Mouse (Mus musculus) neural tube, embryonic 11.5 days (tissue): ENCODE data around the gene 4931406P16Rik. TPM values are rescaled to one million over a fixed set of nuclear protein-coding genes. Genes with fewer than 3 reads are reported as not detected.

ENCODE experiments used
- ATAC-seq: fragments of 200-750 bp; cut with Nextera tagmentation; 2 replicates; pipeline ENCODE4 v1.8.0; 2017; ENCODE audit warnings: moderate number of reproducible peaks, mild to moderate bottlenecking, moderate TSS enrichment, moderate library complexity; ENCODE audit not compliant: insufficient read depth, low FRiP score, low TSS enrichment
- DNase-seq: peaks from one replicate; pipeline ENCODE4 v3.0.0-alpha.2; 2015; ENCODE audit warnings: low spot score
- H3K27ac ChIP-seq: fragments of 300-500 bp; sonication (generic); 2 replicates; pipeline ENCODE4 v1.5.1; 2014; ENCODE audit warnings: low read depth, mild to moderate bottlenecking, low read length
- H3K27me3 ChIP-seq: fragments of 300-500 bp; sonication (generic); 2 replicates; pipeline ENCODE4 v1.6.1; 2014; ENCODE audit warnings: mild to moderate bottlenecking, low read length, mixed read lengths; ENCODE audit not compliant: control insufficient read depth, insufficient read depth
- H3K36me3 ChIP-seq: fragments of 300-500 bp; sonication (generic); 2 replicates; pipeline ENCODE4 v1.6.1; 2014; ENCODE audit warnings: mild to moderate bottlenecking, low read length, moderate library complexity, mixed read lengths; ENCODE audit not compliant: control insufficient read depth, insufficient read depth
- H3K4me1 ChIP-seq: fragments of 300-500 bp; sonication (generic); 2 replicates; pipeline ENCODE4 v1.6.1; 2014; ENCODE audit warnings: low read length, mixed read lengths; ENCODE audit not compliant: control insufficient read depth, insufficient read depth
- H3K4me2 ChIP-seq: fragments of 300-500 bp; sonication (generic); 2 replicates; pipeline ENCODE4 v1.6.1; 2014; ENCODE audit warnings: low read depth, mild to moderate bottlenecking, moderate library complexity
- H3K4me3 ChIP-seq: fragments of 300-500 bp; sonication (generic); 2 replicates; pipeline ENCODE4 v1.5.1; 2014; ENCODE audit warnings: low read depth, low read length
- H3K9ac ChIP-seq: fragments of 300-500 bp; sonication (generic); 2 replicates; pipeline ENCODE4 v1.6.1; 2014; ENCODE audit warnings: mild to moderate bottlenecking, low read length
- H3K9me3 ChIP-seq: fragments of 300-500 bp; sonication (generic); 2 replicates; pipeline ENCODE4 v1.6.1; 2016; ENCODE audit warnings: low read length; ENCODE audit not compliant: control insufficient read depth
- WGBS: fragments of 180-500 bp; shearing (Covaris S2); extraction: QIAGEN DNeasy Blood & Tissue Kit; methylation state at CpG from one replicate; pipeline ENCODE4 v1.1.7; 2014; 5-methylcytosine and 5-hydroxymethylcytosine counted together
- polyA plus RNA-seq: library from polyadenylated mRNA; unstranded; fragments of >200 nt; fragmentation: Nextera tagmentation; extraction: Ambion mirVana; gene quantifications from 2 replicates; pipeline ENCODE4 v1.2.1, GENCODE M21; 2014

The 4931406P16Rik gene
- polyA plus RNA-seq, 1 experiment from 2014 or later = 34.4 TPM

- H3K4me1 ChIP-seq = no peaks in the 10 kb centered on the region
- no peaks in the 10 kb centered on the region for H3K27me3 ChIP-seq
- 86% methylated on average over 5 of the region's 5 CpGs for WGBS
Observed at GRCm38 (mm10) chr7:34321119-34321518, 7.8 kb upstream of the 4931406P16Rik start.

GRCm38 (mm10) chr7:34319957-34320356 lies 6.6 kb upstream of the 4931406P16Rik start:
- H3K4me2 ChIP-seq = no peak overlapping the region
- H3K9me3 ChIP-seq = no peaks in the 10 kb centered on the region
- H3K27ac ChIP-seq = no peak overlapping the region
- WGBS = 48% methylated on average over 3 of the region's 3 CpGs
- no peak for DNase-seq
- H3K4me1 ChIP-seq = no peaks in the 10 kb centered on the region
- H3K4me3 ChIP-seq = no peak overlapping the region
- H3K36me3 ChIP-seq = no peaks in the 10 kb centered on the region
- H3K27me3 ChIP-seq = no peaks in the 10 kb centered on the region
- no peak overlapping the region for H3K9ac ChIP-seq
- no peak for ATAC-seq

More at GRCm38 (mm10) chr7:34321119-34321518, 7.8 kb upstream of the 4931406P16Rik start:
- ATAC-seq (no peak), DNase-seq (no peak)
- no peaks in the 10 kb centered on the region for H3K36me3 ChIP-seq
- H3K27ac ChIP-seq = no peak overlapping the region
- no peak overlapping the region for H3K9ac ChIP-seq
- no peak overlapping the region for H3K4me2 ChIP-seq
- no peak overlapping the region for H3K4me3 ChIP-seq
- H3K9me3 ChIP-seq = no peaks in the 10 kb centered on the region

- WGBS = 96% methylated on average over 2 of the region's 2 CpGs
- Histone ChIP-seq H3K4me3 (no peak overlapping the region), H3K9ac (no peak overlapping the region), H3K27me3 (no peaks in the 10 kb centered on the region), H3K4me1 (no peaks in the 10 kb centered on the region), H3K9me3 (no peaks in the 10 kb centered on the region), H3K36me3 (no peaks in the 10 kb centered on the region), H3K27ac (no peak overlapping the region), H3K4me2 (no peak overlapping the region)
- no peak for ATAC-seq
- DNase-seq = no peak
Observed at GRCm38 (mm10) chr7:34319123-34319522, 5.8 kb upstream of the 4931406P16Rik start.

- H3K9ac ChIP-seq = no peak overlapping the region
- H3K4me3 ChIP-seq = no peak overlapping the region
- no peaks in the 10 kb centered on the region for H3K4me1 ChIP-seq
- no peak overlapping the region for H3K4me2 ChIP-seq
- H3K27me3 ChIP-seq = no peaks in the 10 kb centered on the region
- H3K9me3 ChIP-seq = no peaks in the 10 kb centered on the region
- DNase-seq = no peak
- no peaks in the 10 kb centered on the region for H3K36me3 ChIP-seq
- no peak for ATAC-seq
- 72% methylated on average over 7 of the region's 7 CpGs for WGBS
- H3K27ac ChIP-seq = no peak overlapping the region
Observed at GRCm38 (mm10) chr7:34317901-34318476, 4.6 kb upstream of the 4931406P16Rik start.

GRCm38 (mm10) chr7:34312786-34313442 lies 437 bp downstream of the 4931406P16Rik start:
- no peaks in the 10 kb centered on the region for H3K9me3 ChIP-seq
- peak; percentile 69 for DNase-seq
- H3K9ac ChIP-seq = peak overlapping the region; percentile 86
- H3K4me2 ChIP-seq = peak overlapping the region; percentile 83
- H3K36me3 ChIP-seq = no peaks in the 10 kb centered on the region; the same call in 1 of the 2 replicates
- H3K4me3 ChIP-seq = peak overlapping the region; percentile 92
- H3K27me3 ChIP-seq = no peaks in the 10 kb centered on the region
- peak overlapping the region; percentile 84 for H3K27ac ChIP-seq
- WGBS = under 1% methylated on average over 60 of the region's 73 CpGs
- no peaks in the 10 kb centered on the region for H3K4me1 ChIP-seq
- ATAC-seq = peak; percentile 92

GRCm38 (mm10) chr7:34309186-34309764 lies 4.1 kb downstream of the 4931406P16Rik start:
- Histone ChIP-seq H3K4me3 (no peak overlapping the region), H3K4me1 (no peaks in the 10 kb centered on the region), H3K4me2 (no peak overlapping the region), H3K27ac (no peak overlapping the region), H3K9ac (no peak overlapping the region), H3K9me3 (no peaks in the 10 kb centered on the region), H3K36me3 (no peaks in the 10 kb centered on the region; the same call in 1 of the 2 replicates), H3K27me3 (no peaks in the 10 kb centered on the region)
- WGBS = 88% methylated on average over 5 of the region's 5 CpGs
- DNase-seq (no peak), ATAC-seq (no peak)

GRCm38 (mm10) chr7:34308586-34308985 lies 4.8 kb downstream of the 4931406P16Rik start:
- Histone ChIP-seq H3K27ac (no peak overlapping the region), H3K9ac (no peak overlapping the region), H3K36me3 (no peaks in the 10 kb centered on the region; the same call in 1 of the 2 replicates), H3K27me3 (no peaks in the 10 kb centered on the region), H3K9me3 (no peaks in the 10 kb centered on the region), H3K4me3 (no peak overlapping the region), H3K4me1 (no peaks in the 10 kb centered on the region), H3K4me2 (no peak overlapping the region)
- DNase-seq = no peak
- 87% methylated on average over 5 of the region's 5 CpGs for WGBS
- ATAC-seq = no peak

- H3K4me2 ChIP-seq = no peak overlapping the region
- no peak overlapping the region for H3K9ac ChIP-seq
- WGBS = 81% methylated on average over 4 of the region's 4 CpGs
- no peaks in the 10 kb centered on the region for H3K27me3 ChIP-seq
- DNase-seq (no peak), ATAC-seq (no peak)
- H3K27ac ChIP-seq = no peak overlapping the region
- no peaks in the 10 kb centered on the region for H3K4me1 ChIP-seq
- H3K4me3 ChIP-seq = no peak overlapping the region
- H3K9me3 ChIP-seq = no peaks in the 10 kb centered on the region
- H3K36me3 ChIP-seq = no peaks in the 10 kb centered on the region
Observed at GRCm38 (mm10) chr7:34305454-34305853, 7.9 kb downstream of the 4931406P16Rik start.

- ATAC-seq (no peak), DNase-seq (no peak)
- H3K9me3 ChIP-seq = no peaks in the 10 kb centered on the region
- no peaks in the 10 kb centered on the region for H3K4me1 ChIP-seq
- no peaks in the 10 kb centered on the region for H3K27me3 ChIP-seq
- no peak overlapping the region for H3K4me3 ChIP-seq
- WGBS = 84% methylated on average over 1 of the region's 1 CpGs
- H3K36me3 ChIP-seq = no peaks in the 10 kb centered on the region
- no peak overlapping the region for H3K4me2 ChIP-seq
- no peak overlapping the region for H3K9ac ChIP-seq
- no peak overlapping the region for H3K27ac ChIP-seq
Observed at GRCm38 (mm10) chr7:34302651-34303050, 10.7 kb downstream of the 4931406P16Rik start.
